Mouse (Mus musculus) cerebellum, postnatal 36 days (tissue): ENCODE results near the gene Col25a1.

Source experiments
- DNase-seq, 2 experiments: peaks; one replicate each; pipeline ENCODE4 v3.0.0; 2021 to 2022; ENCODE audit warnings: mixed read lengths in 2 of 2

The Col25a1 gene

GRCm38 (mm10) chr3:130329833-130330555, 198.7 kb downstream of the Col25a1 start:
- no peak for DNase-seq

- DNase-seq, result no peak
Measured at GRCm38 (mm10) chr3:130330556-130330950, 199.3 kb downstream of the Col25a1 start.

- DNase-seq, result no peak
Measured at GRCm38 (mm10) chr3:130332347-130332913, 201.1 kb downstream of the Col25a1 start.

GRCm38 (mm10) chr3:130337857-130338256, 206.6 kb downstream of the Col25a1 start:
- DNase-seq, result no peak

- DNase-seq, result no peak
Measured at GRCm38 (mm10) chr3:130338371-130338770, 207.1 kb downstream of the Col25a1 start.

GRCm38 (mm10) chr3:130350161-130350560, 218.9 kb downstream of the Col25a1 start:
- DNase-seq, result no peak

GRCm38 (mm10) chr3:130354399-130355039, 223.2 kb downstream of the Col25a1 start:
- DNase-seq, result no peak

GRCm38 (mm10) chr3:130356575-130357173, 225.4 kb downstream of the Col25a1 start:
- DNase-seq, result no peak

GRCm38 (mm10) chr3:130360813-130361212, 229.5 kb downstream of the Col25a1 start:
- DNase-seq, result no peak

- DNase-seq, result no peak
Measured at GRCm38 (mm10) chr3:130361922-130362321, 230.6 kb downstream of the Col25a1 start.

- DNase-seq, result peak in 1 of 2 experiments; percentile 3
Measured at GRCm38 (mm10) chr3:130362797-130363367, 231.6 kb downstream of the Col25a1 start.

- no peak for DNase-seq
Measured at GRCm38 (mm10) chr3:130366917-130367610, 235.8 kb downstream of the Col25a1 start.

- DNase-seq, result no peak
Measured at GRCm38 (mm10) chr3:130368352-130368751, 237.1 kb downstream of the Col25a1 start.

GRCm38 (mm10) chr3:130369113-130369512, 237.8 kb downstream of the Col25a1 start:
- no peak for DNase-seq

GRCm38 (mm10) chr3:130370167-130370566, 238.9 kb downstream of the Col25a1 start:
- no peak for DNase-seq

GRCm38 (mm10) chr3:130373145-130373544, 241.8 kb downstream of the Col25a1 start:
- no peak for DNase-seq

GRCm38 (mm10) chr3:130374620-130375341, 243.5 kb downstream of the Col25a1 start:
- no peak for DNase-seq

GRCm38 (mm10) chr3:130377786-130378185, 246.5 kb downstream of the Col25a1 start:
- DNase-seq, result no peak

GRCm38 (mm10) chr3:130378626-130379025, 247.3 kb downstream of the Col25a1 start:
- DNase-seq, result no peak

- DNase-seq, result no peak
Measured at GRCm38 (mm10) chr3:130380299-130380845, 249.1 kb downstream of the Col25a1 start.

GRCm38 (mm10) chr3:130381691-130382090, 250.4 kb downstream of the Col25a1 start:
- no peak for DNase-seq

GRCm38 (mm10) chr3:130385856-130386255, 254.6 kb downstream of the Col25a1 start:
- DNase-seq, result no peak
